Mouse (Mus musculus): ENCODE results near the gene Olfr370. TPM values are rescaled to one million over a fixed set of nuclear protein-coding genes. Genes with fewer than 3 reads are reported as not detected.
"Not testable (repeated sequence)": the region's sequence is repeated elsewhere in the genome, so short reads cannot be mapped to it uniquely, and the experiment has no call there.

Olfr370 gene
- 0.05 and 0.09 TPM in 2 replicates for polyA plus RNA-seq (2015; fragmentation: Nextera tagmentation; extraction: Ambion mirVana)

GRCm38 (mm10) chr8:83535736-83536135 is at the start of gene Olfr370:
Gene Olfr370 (plus strand): TSS chr8:83535780.
- Histone ChIP-seq H3K4me2 (no peak within 1 kb of the TSS), H3K27me3 (no peaks in the 10 kb centered on the region), H3K27ac (no peak within 1 kb of the TSS), H3K4me1 (replicated peaks) (no peaks in the 10 kb centered on the region), H3K36me3 (no peaks in the 10 kb centered on the region), H3K4me3 (no peak within 1 kb of the TSS), H3K9ac (no peak within 1 kb of the TSS), H3K9me3 (no peaks in the 10 kb centered on the region)
- no peak for ATAC-seq (ENCODE audit: low FRiP score)
- WGBS: 88% methylated on average over 3 of the region's 3 CpGs

- H3K4me3 ChIP-seq: no peak overlapping the region
- H3K4me2 ChIP-seq: no peak overlapping the region
- no peaks in the 10 kb centered on the region for H3K4me1 ChIP-seq (replicated peaks)
- no peak for ATAC-seq (ENCODE audit: low FRiP score)
- WGBS: 89% methylated on average over 3 of the region's 3 CpGs
- no peak overlapping the region for H3K9ac ChIP-seq
- no peak overlapping the region for H3K27ac ChIP-seq
- H3K27me3 ChIP-seq: no peaks in the 10 kb centered on the region
- H3K36me3 ChIP-seq: no peaks in the 10 kb centered on the region
- H3K9me3 ChIP-seq: peaks cover 8% of the 10 kb centered on the region; the same call in 1 of the 2 replicates
These were observed 23.9 kb upstream of the Olfr370 start for GRCm38 (mm10) chr8:83511696-83512095.

- Histone ChIP-seq H3K27me3 (no peaks in the 10 kb centered on the region), H3K4me3 (no peak overlapping the region), H3K27ac (no peak overlapping the region), H3K9me3 (peaks cover 4% of the 10 kb centered on the region; the same call in 1 of the 2 replicates), H3K4me2 (no peak overlapping the region), H3K9ac (no peak overlapping the region), H3K4me1 (replicated peaks) (no peaks in the 10 kb centered on the region), H3K36me3 (no peaks in the 10 kb centered on the region)
- no peak for ATAC-seq (ENCODE audit: low FRiP score)
- 88% methylated on average over 3 of the region's 3 CpGs for WGBS
These were observed 15.1 kb upstream of the Olfr370 start for GRCm38 (mm10) chr8:83520432-83520831.

DNA sequence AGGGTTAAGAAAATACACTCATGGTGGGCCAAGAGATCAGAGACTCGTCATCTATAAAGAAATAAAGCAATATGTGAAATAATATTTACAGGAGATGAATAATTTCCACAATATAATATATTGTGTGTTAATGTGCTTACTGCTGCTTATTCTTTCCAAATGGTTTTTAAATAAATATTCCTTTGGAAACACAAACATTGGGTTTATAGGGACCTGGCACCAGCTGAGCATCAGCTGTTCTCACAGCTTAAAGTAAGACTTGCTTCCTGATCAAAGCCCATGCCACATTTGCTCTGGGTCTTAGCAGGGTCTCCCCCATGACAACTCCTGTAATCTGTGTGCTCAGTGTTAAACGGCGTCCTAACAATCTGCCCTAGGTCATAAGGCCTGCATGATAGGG is 14.7 kb upstream of the Olfr370 start:
- H3K36me3 ChIP-seq; H3K27ac ChIP-seq; H3K4me2 ChIP-seq; ATAC-seq (ENCODE audit: low FRiP score); H3K27me3 ChIP-seq; H3K9me3 ChIP-seq; H3K9ac ChIP-seq; H3K4me1 ChIP-seq (replicated peaks); H3K4me3 ChIP-seq: not testable (repeated sequence)
- WGBS: 81% methylated on average over 3 of the region's 3 CpGs

DNA sequence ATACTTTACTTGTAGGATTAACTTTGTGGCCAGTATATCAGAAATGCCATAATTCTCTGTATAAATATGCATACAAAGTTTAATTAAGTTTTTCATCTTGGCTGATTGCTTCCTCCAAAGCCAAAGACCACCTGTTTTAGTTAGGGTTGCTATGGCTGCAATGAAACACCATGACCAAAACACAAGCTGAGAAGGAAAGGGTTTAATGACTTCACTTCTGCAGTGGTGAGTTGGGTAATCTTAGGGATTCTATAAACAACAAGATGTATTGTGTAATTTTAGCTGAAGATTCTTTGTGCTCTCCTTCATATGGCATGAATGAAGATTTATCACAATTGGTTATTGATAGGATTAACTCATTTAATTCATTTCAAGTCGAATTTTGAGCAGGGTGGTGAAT is 14.3 kb upstream of the Olfr370 start:
- Histone ChIP-seq H3K27ac (no peak overlapping the region), H3K36me3 (no peaks in the 10 kb centered on the region), H3K9me3 (peaks cover 4% of the 10 kb centered on the region; the same call in 1 of the 2 replicates), H3K9ac (no peak overlapping the region), H3K27me3 (no peaks in the 10 kb centered on the region), H3K4me1 (replicated peaks) (no peaks in the 10 kb centered on the region), H3K4me2 (no peak overlapping the region), H3K4me3 (no peak overlapping the region)
- WGBS: 31% methylated on average over 1 of the region's 1 CpGs
- ATAC-seq (ENCODE audit: low FRiP score): no peak

DNA sequence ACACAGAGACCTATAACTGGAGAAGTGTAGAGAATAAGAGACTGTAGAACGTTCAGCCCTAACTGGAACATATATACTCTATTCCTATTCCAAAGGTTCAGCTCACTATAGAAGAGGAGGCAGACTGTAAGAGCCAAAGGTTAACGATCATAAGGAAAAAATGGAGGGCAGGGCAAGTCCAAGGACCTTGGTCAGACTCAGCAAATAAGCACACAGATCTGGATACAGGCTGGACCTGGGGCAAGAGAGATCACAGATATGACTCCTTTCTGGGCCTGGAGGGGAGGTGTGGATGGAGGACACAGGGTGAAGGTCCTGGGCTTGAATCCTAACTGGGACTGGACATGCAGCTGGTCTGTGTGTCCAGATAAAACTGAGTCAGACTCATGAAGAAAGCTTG is 778 bp upstream of the Olfr370 start:
- no peak overlapping the region for H3K4me3 ChIP-seq
- no peaks in the 10 kb centered on the region for H3K27me3 ChIP-seq
- H3K36me3 ChIP-seq: no peaks in the 10 kb centered on the region
- H3K27ac ChIP-seq: no peak overlapping the region
- no peaks in the 10 kb centered on the region for H3K9me3 ChIP-seq
- H3K4me2 ChIP-seq: no peak overlapping the region
- ATAC-seq (ENCODE audit: low FRiP score): no peak
- 94% methylated on average over 2 of the region's 2 CpGs for WGBS
- no peaks in the 10 kb centered on the region for H3K4me1 ChIP-seq (replicated peaks)
- H3K9ac ChIP-seq: no peak overlapping the region

DNA sequence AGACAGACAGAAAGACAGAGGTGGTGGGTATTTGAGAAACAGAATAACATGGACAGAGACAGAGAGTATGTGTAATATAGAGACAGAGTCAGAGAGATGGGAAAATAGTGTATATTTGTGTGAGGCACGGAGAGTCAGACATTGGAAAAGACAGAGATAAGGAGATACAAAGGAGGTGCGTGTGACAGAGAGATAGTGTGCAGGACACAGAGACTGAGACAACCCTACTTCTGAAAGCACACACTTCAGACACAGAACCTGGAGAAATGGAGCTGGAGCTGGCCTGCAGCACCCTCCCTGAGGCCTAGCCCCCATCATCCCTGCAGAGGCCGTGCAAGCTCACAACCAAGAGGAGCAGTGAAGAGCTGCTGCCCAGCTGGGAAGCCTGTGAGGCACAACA is 27.1 kb downstream of the Olfr370 start:
- peaks cover 9% of the 10 kb centered on the region for H3K4me1 ChIP-seq (replicated peaks)

GRCm38 (mm10) chr8:83563246-83563645 is 27.7 kb downstream of the Olfr370 start:
- no peak overlapping the region for H3K4me3 ChIP-seq
- H3K27ac ChIP-seq: no peak overlapping the region
- H3K27me3 ChIP-seq: no peaks in the 10 kb centered on the region
- WGBS: 79% methylated on average over 4 of the region's 4 CpGs
- H3K9ac ChIP-seq: no peak overlapping the region
- H3K4me2 ChIP-seq: no peak overlapping the region
- ATAC-seq (ENCODE audit: low FRiP score): no peak
- no peaks in the 10 kb centered on the region for H3K36me3 ChIP-seq
- H3K4me1 ChIP-seq (replicated peaks): peaks cover 15% of the 10 kb centered on the region
- no peaks in the 10 kb centered on the region for H3K9me3 ChIP-seq

More for the DNA sequence above, 27.1 kb downstream of the Olfr370 start:
- 81% methylated on average over 3 of the region's 3 CpGs for WGBS
- Histone ChIP-seq H3K4me3 (no peak overlapping the region), H3K9ac (no peak overlapping the region), H3K4me2 (no peak overlapping the region), H3K9me3 (no peaks in the 10 kb centered on the region), H3K36me3 (no peaks in the 10 kb centered on the region), H3K27me3 (no peaks in the 10 kb centered on the region), H3K27ac (no peak overlapping the region)
- no peak for ATAC-seq (ENCODE audit: low FRiP score)

- no peak overlapping the region for H3K4me2 ChIP-seq
- no peak; the same call in 1 of the 2 replicates for ATAC-seq (ENCODE audit: low FRiP score)
- peaks cover 26% of the 10 kb centered on the region for H3K4me1 ChIP-seq (replicated peaks)
- no peak overlapping the region for H3K27ac ChIP-seq
- WGBS: 75% methylated on average over 9 of the region's 9 CpGs
- no peak overlapping the region; the same call in 1 of the 2 replicates for H3K4me3 ChIP-seq
- no peaks in the 10 kb centered on the region for H3K27me3 ChIP-seq
- peaks cover 19% of the 10 kb centered on the region for H3K36me3 ChIP-seq
- no peak overlapping the region for H3K9ac ChIP-seq
- no peaks in the 10 kb centered on the region for H3K9me3 ChIP-seq
These were observed 30.3 kb downstream of the Olfr370 start for GRCm38 (mm10) chr8:83565731-83566375.

- Histone ChIP-seq H3K9ac (peak within 1 kb of the TSS; percentile 91), H3K4me3 (peak within 1 kb of the TSS; percentile 72), H3K9me3 (no peaks in the 10 kb centered on the region), H3K27me3 (no peaks in the 10 kb centered on the region), H3K36me3 (peaks cover 28% of the 10 kb centered on the region), H3K27ac (peak within 1 kb of the TSS; percentile 85), H3K4me2 (peak within 1 kb of the TSS; percentile 97), H3K4me1 (replicated peaks) (peaks cover 26% of the 10 kb centered on the region)
- ATAC-seq (ENCODE audit: low FRiP score): peak; percentile 91
- WGBS: under 1% methylated on average over 48 of the region's 48 CpGs
These were observed 31.2 kb downstream of the Olfr370 start, which contains the start of gene Ndufb7 for GRCm38 (mm10) chr8:83566469-83567395. Gene Ndufb7 (plus strand): TSS chr8:83566671.

DNA sequence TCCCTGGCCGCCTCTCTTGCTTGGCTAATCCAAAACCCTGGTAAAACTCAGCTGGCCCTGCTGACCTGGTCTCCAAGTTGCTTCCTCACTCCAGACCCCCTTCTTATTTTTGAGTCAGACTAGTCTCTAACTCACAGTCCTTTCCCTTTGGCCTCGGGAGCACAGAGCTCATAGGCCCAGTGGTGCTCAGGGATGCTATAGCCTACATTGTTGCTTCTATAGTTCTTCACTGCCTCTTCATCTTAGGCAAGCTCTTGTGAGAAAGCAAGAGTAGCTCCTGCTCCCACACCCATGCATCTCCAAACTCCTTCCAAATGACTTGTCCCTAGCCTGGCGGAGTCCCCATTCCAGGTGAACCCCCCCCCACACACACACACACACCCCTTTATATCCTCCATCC is 32.1 kb downstream of the Olfr370 start:
- 53% methylated on average over 3 of the region's 3 CpGs for WGBS
- H3K9me3 ChIP-seq: no peaks in the 10 kb centered on the region
- H3K27ac ChIP-seq: no peak overlapping the region

DNA sequence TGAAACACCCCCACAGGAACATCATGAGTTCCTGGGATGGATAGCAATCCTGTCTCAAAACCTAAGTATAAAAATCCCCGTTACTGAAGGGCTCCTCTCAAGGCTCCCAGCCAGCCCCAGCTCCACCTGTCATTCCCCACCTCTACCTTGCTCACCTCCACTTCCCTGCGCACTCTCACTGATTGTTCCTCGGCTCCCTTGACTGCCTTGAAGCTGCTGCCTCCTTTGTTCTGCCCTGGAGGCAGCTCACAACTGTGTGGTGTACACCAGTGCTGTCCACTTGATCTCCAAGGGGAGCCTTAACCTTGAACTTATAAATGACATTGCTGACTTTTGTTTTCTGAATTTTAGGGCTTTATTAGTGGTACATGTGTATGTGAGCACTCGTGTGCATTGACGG is 32.5 kb downstream of the Olfr370 start:
- H3K9ac ChIP-seq: peak overlapping the region; percentile 91
- H3K4me1 ChIP-seq (replicated peaks): peaks cover 26% of the 10 kb centered on the region
- H3K27me3 ChIP-seq: no peaks in the 10 kb centered on the region
- H3K4me2 ChIP-seq: peak overlapping the region; percentile 97
- no peak for ATAC-seq (ENCODE audit: low FRiP score)
- 73% methylated on average over 5 of the region's 5 CpGs for WGBS
- H3K9me3 ChIP-seq: no peaks in the 10 kb centered on the region
- H3K27ac ChIP-seq: no peak overlapping the region
- H3K36me3 ChIP-seq: peaks cover 42% of the 10 kb centered on the region
- H3K4me3 ChIP-seq: no peak overlapping the region; the same call in 1 of the 2 replicates

More for the DNA sequence above, 32.1 kb downstream of the Olfr370 start:
- Histone ChIP-seq H3K9ac (peak overlapping the region; percentile 91), H3K4me2 (peak overlapping the region; percentile 97), H3K36me3 (peaks cover 38% of the 10 kb centered on the region), H3K27me3 (no peaks in the 10 kb centered on the region), H3K4me1 (replicated peaks) (peaks cover 26% of the 10 kb centered on the region), H3K4me3 (peak overlapping the region; percentile 72)
- ATAC-seq (ENCODE audit: low FRiP score): no peak
